Mouse (Mus musculus) stomach, postnatal 0 days (tissue): ENCODE results near the gene Fam214b.

ENCODE experiments used
- CTCF ChIP-seq: IDR thresholded peaks from 2 replicates; pipeline ENCODE4 v1.5.1; 2016; ENCODE audit warnings: antibody characterized with exemption, low read depth, mild to moderate bottlenecking, moderate library complexity
- EP300 ChIP-seq: optimal IDR thresholded peaks from 2 replicates; pipeline ENCODE3; 2016; ENCODE audit warnings: antibody characterized with exemption

- no peak for TF ChIP-seq CTCF
- no peak for TF ChIP-seq EP300
These were observed 6.4 kb downstream of the Fam214b start for GRCm38 (mm10) chr4:43039609-43040008.
